Mouse (Mus musculus) thymus, postnatal 0 days (tissue): ENCODE results near the gene Slc27a1. TPM values are rescaled to one million over a fixed set of nuclear protein-coding genes. Genes with fewer than 3 reads are reported as not detected.
"Not testable (repeated sequence)": the region's sequence is repeated elsewhere in the genome, so short reads cannot be mapped to it uniquely, and the experiment has no call there.

ENCODE experiments used
- DNase-seq: peaks from one replicate; pipeline ENCODE4 v3.0.0-alpha.2; 2015; ENCODE audit warnings: low spot score
- polyA plus RNA-seq: library from polyadenylated mRNA; unstranded; fragments of >200 nt; fragmentation: Nextera tagmentation; extraction: Ambion mirVana; gene quantifications from 2 replicates; pipeline ENCODE4 v1.2.1, GENCODE M21; 2015

The Slc27a1 gene
- polyA plus RNA-seq: 32.4 and 33.8 TPM in 2 replicates

DNA sequence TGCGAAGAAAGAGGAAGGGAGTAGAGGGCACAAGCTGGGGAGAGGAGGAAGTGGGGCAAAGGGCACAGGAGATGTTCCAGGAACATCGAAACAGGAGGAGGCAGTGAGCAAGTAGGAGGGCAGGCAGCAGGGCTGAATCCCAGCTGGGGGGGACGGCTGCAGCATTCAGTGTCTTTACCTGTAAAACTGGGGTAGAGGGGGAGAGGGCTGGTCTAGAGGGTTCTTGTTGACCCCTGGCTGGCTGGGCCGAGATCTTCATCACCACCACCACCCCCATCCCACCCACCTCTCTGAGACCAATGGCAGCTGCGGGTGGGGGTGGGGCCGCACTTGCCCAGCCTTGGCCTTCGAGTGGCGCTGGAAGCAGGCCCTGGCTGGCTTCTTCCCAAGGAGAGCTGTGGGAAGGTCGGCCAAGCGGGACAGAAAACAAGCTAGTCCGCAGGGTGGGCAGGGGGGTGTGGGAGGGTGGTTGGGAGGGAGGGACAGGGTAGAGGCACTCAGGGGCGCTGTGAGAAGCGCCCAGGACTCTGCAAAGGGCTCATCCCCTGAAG lies at the start of gene Slc27a1:
Gene Slc27a1, plus strand, starts transcription at position 496 of the 551 bp plus-strand sequence.
- no peak for DNase-seq

DNA sequence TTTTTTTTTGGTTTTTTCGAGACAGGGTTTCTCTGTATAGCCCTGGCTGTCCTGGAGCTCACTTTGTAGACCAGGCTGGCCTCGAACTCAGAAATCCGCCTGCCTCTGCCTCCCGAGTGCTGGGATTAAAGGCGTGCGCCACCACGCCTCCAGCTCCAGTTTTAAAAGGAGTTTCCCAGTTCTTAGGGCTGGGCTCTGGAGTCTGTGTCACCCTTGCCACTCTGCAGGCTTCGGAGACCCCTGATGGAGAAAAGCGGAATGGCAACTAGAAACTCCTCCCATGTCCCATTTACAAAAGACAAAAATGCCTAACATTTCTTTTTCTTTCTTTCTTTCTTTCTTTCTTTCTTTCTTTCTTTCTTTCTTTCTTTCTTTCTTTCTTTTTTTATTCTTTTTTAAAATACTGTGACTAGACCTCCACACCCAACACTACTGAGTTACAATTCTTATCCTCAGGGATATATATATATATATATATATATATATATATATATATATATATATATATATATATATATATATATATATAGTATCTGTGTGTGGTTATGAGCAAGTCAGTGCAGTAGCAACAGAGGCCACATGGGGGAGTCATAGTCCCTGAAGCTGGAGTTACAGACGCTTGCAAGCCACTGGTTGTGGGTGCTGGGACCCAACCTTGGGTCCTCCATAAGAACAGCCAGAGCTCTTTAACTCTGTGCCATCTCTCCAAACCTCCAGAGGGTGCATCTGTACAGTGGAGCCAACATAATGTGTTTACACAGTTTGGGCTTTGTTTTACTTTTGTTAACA lies 49.5 kb upstream of the Slc27a1 start:
- peak; percentile 70 for DNase-seq

DNA sequence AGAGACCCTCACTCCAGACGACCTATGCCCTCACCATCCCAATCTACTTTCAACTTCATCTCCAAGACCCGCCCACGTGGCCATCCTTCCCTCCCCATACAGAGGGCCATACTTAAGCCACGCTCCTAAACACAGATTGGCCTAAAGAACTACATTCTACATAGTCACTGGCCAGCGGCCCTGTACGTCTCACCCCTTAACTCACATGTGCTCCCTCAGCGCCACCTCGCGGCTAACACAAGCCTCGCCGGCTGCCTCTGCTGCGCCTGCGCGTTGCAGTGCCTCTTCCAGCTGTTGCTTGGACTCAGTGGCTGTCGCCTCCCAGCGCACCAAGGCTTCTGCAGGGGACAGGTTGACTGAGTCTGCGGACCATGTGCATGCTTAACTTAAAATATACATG lies 47.0 kb upstream of the Slc27a1 start:
- peak; percentile 92 for DNase-seq

DNA sequence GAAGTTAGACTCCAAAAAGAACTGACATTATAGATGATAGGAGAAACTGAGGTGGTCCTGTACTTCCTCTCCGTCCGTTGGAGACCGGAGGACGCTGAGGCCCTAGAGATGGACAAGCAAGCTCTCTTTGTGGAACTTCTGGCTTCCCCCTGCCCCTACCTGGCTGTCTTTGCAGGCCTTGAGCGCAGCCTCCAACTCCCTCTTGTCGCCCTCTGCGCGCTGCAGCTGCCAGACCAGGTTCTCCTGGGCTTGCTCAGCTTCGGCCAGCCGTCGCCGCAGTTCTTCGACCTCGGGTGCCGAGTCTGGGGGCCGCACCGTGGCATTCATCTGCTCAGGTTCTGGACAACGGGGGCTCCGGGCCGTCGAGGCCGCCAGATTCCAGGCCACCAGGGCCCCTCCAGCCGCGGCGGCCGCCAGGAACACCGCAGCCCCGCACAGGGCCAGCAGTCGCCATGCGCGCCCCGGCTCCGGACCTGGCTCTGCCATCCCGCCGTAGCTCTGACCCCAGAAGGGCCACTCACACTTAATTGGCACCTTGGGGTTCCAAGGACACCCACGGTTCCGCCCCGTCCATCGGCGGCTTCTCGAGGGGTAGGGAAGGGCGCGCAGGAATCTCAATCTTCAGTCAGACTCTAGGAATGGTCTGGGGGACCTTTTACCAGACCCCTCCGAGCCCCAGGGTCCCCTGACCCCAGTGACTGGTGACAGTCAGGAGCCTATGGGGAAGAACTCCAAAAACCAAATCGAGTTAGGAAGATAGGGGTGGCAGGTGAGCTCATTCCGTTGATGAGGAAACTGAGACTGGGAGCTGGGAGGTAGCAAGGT lies 43.2 kb upstream of the Slc27a1 start, which contains the start of gene Ccdc194:
Gene Ccdc194, minus strand, starts transcription at position 486 of the 825 bp plus-strand sequence.
- no peak for DNase-seq

DNA sequence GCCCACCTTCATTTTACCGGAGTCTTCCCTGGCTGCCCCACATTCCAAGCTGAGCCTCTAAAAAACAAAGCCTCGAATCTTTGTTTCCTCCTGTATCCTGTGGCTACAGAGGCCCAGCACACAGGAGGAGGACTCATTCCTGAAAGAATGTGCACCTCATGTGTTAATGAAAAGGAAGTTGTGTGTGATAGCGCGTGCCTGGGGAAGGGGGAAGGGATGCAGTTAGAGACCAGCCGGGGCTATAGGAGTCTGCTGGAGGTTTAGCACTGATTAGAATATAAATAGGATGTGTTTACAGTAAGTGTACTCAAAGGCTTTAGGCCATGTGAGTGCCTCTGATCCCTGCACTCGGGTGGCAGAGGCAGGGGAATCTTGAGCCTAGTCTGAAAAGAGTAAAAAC lies 42.4 kb upstream of the Slc27a1 start:
- no peak for DNase-seq

DNA sequence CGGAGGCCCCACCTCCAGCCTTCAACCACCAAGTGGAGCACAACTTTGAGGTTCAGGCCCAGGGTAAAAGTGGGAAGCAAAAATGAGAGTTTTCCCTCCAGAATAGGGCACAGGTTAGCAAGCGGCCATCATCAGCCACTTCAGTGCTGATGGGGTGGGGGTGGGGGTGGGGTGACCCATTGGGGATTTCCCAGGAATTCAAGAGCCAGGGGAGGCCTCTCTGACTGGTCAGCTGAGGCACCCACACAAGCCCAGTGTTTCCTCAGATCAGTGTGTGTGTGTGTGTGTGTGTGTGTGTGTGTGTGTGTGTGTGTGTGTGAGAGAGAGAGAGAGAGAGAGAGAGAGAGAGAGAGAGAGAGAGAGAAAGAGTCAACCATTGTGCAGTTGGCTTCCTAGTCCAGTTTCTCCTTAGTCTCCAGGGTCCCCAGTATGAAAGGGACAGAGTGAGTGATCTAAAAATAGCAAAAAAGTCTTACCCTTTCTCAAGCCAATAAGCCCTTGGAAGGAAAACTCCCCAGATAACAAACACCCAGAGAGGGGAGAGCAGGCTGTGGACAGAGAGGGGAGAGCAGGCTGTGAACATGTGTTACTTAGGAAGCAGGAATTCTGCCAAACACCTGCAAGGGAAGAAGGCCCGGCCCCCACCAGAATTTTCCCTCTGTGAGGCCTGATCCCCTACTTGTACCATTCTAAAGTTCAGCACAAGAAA lies 41.4 kb upstream of the Slc27a1 start:
- DNase-seq: no peak

DNA sequence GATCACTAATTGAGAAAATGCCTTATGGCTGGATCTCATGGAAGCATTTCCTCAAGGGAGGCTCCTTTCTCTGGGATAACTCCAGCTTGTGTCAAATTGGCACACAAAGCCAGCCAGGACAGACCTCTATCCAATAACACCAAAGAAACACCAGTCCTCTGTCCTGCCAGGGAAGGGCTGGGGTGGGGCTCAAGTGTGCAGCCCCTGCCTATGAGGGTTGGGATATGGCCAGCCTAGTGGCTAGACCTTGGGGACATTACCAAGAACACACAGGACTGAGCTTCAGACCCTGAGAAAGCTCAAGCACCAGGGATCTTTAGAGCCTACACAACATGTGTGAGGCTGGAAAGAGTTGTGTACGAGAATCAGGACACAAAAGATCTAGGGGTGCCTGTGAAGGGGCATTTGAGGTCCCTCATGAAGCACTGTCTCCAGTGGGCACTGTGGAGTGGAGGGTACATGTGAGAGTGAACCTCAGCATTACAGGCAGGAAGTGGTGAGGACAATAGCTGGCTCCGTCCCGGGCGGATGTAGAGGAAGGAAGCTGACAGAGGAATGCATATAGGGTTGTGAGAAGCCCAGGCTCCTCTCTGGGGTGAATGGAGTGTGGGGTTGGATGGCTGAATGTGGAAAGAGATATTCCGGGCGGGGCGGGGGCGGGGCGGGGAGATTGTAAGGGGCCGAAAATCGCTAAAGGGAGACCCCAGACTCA lies 40.2 kb upstream of the Slc27a1 start:
- DNase-seq: peak; percentile 77

DNA sequence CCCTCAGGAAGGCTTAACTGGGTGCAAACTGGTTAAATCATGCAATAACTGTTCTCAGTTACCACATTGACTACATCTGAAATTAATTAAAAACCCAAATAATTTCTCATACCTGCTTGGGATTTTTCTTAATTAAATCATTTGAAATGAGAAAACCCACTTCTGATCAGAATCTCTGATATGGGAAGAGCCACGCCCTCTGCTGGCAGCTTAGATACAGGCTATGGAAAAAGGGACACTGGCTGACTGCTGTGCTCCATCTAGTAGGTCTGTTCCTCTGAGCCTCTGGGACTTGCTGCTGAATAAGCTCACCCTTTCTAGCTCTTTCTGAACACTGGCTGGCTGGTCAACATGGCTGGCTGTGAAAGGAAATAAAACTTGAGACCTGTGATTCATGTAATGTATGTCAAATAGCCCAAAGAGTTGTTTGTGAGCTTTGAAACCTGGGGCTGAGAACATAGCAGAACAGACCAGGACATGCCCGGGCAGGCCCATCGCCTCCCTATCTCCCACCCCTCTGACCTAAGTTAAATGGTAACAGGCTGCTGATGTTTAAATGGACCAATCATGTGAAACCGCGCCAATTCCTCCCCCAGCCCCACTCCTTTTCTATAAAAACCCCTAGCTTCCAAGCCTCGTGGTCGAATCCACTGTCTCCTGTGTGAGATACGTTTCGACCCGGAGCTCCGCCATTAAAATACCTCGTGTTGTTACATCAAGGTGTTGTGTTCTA lies 37.8 kb upstream of the Slc27a1 start:
- DNase-seq: not testable (repeated sequence)

DNA sequence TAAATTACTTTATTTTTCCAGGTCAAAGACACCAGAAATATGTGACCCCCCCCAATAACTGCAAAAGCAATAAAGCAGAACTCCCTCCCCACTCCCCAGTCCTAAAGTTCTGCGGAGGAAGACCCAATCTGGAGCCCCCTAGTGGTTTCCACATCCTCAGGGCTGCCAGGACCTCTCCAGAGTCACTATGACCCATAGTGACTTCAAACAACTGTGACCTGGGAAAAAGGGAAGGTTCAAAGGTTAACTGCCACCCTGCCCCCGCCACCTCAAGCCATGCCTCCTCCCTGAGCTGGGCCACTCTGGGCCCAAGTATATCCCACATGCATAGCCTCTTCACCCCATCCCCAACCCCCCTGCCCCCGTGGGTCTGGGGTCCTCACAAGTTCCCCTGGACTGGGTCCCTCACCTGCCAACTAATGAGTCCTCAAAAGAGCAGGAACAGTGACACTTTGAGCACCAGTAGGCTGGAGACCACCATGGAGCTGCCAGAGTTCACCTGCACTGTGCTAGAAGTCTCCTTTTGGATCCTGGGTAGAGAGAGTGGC lies 34.3 kb upstream of the Slc27a1 start:
- no peak for DNase-seq

DNA sequence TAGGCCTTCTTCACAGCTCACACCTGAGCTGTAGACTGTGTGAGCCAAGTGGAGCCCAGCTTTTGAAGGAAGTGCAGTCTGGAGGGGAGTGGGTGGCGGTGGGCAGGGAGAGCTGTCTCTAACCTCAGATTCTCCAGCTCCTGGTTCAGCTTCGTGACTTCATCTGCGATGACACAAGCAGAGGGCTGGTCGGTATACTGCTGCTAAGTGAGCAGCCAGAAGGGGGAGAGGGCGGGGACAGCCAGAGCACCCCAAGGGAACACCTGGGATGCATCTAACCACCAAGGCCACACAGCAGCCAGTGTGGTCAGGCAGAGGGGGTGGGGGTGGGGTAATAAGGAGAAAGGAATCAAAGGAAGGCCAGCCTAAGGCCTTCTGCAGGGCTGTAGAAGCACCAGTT lies 33.0 kb upstream of the Slc27a1 start:
- DNase-seq: peak; percentile 65

DNA sequence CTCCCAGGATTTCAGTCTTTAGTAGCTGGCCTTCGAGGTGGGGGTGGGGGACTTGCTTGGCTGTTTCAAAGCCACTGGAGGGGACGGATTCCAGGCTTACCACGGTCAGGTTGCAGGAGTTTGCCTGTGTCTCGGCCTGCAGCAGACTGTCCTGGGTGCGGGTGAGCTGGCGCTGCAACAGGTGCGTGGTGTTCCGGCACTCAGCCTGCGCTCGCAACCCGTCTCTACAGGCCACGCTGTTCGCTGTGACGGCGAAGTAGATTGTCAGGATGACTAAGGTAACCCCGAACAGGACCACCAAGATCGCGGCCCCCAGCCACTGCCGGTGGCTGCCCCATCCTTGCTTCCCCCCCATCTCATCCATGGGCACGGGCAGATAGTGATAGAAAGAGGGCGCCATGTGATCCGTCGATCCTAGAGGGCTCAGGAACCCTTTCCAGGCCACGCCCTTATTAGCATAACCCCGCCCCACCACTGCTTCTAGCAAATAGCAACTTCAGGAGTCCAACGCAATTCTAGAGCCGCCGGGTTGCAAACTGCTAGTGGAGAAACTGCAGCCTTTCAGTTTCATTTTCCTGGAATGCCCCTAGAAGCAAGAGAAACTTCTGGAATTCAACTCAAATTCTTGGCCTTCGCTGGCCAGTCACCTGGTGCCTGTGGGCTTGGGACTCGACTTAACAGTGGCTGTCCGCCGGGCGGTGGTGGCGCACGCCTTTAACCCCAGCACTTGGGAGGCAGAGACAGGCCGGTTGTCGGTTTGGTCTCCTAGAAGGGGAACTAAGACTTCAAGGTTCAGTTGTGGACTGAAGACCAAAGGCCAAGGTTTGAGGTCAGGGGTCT lies 31.4 kb upstream of the Slc27a1 start, which contains the start of gene Bst2:
Gene Bst2, minus strand, starts transcription at position 429 of the 840 bp plus-strand sequence.
- peak; percentile 91 for DNase-seq

DNA sequence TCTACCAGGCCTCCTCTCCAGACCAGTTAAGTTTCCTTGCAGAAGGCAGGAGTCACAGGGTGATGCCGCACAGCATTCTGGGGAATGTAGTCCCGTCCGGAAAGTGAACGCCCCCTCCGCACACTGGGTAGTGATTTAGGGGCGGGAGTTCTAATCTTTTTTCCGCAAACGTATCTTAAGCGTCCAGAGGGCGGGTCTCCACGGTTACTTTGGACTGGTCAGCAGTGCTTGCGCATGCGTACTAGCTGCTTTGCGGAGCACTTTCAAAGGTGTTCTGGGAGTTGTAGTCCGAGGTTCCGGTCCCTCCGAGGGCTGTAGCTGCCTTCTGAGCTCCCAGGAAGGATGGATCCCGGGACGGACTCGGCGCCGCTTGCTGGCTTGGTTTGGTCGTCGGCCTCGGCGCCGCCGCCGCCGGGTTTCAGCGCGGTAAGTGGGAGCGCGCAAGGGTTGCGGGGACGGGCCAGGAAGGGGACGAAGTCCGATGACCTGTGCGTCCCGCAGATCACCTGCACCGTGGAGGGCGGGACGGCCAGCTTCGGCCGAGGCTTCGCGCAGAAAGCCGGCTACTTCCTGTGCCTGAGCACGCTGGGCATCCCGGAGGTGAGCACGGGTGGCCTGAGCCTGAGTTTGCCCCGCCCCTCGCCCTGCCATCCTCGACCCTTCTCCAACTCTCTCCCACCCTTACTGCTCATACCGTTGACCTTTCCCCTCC lies 25.9 kb upstream of the Slc27a1 start, which contains the start of gene Mvb12a:
Gene Mvb12a, plus strand, starts transcription at position 291 of the 712 bp plus-strand sequence.
- peak; percentile 92 for DNase-seq

DNA sequence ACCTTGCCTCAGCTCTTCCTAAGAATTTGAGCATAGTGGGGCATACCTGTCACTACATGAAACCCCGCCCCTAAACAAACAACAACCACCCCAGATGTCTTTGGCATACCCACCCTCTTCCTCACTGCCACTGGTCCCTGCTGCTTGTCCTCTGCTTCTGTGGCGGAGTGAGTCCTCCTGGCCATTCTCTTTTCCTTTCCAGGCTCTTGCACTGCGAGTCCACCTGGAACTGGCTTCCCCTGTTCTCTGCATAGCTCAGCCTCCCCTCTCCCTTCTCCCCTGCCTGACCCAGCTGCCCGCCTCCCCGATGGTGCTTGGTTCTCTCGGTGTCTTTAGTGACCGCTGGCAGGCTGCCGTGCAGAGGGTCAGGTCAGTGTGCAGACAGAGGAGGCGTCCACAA lies 24.9 kb upstream of the Slc27a1 start:
- no peak for DNase-seq

DNA sequence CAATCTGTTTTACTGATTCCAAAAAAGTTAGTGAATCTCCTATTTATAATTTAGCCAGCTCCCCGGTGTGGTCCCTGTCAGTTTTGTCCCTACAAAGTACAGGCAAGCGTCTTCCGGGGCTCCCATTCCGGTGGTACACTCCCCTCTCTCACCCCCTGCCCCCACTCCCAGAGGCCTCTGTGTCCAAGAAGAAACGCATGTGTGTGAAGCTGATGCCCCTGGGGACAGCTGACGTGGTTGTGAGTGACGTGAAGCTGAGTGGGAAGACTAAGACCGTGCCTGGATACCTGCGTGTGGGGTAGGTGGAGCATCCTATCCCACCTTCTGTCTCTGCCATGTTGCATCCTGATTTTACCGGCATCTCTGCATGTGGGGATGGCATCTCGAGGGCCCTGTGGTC lies 23.6 kb upstream of the Slc27a1 start:
- DNase-seq: no peak

DNA sequence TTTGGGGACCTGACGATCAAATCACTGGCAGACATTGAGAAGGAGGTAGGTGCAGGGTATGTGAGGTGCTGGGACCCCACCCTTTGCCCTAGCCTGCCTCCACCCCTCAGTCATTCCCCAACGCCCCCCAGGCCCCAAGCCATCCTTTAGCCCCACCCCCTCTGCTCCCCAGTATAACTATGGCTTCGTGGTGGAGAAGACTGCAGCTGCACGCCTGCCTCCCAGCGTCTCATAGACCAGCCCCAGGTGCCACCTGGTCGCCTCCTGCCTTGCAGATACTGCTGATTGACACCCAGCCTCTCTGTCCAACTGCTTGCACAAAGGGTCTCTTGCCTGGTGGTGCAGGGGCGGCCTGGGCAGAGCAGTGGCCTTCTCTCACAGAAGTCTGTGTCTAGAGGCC lies 21.1 kb upstream of the Slc27a1 start:
- peak; percentile 75 for DNase-seq

DNA sequence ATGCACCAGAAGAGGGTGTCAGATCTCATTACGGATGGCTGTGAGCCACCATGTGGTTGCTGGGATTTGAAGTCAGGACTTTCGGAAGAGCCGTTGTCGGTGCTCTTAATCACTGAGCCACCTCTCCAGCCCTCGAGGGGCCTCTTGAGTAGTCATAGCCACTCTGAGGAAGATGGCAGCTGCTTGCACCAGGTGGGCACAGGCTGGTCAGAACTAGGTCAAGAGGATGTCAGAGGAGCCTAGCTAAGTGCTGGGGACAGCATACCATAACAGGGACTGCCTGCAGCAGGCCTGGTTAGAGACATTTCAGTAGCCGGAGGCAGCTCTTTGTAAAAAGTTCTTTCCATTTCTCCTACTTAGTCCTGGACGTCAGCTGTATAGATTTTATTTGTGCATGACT lies 17.9 kb upstream of the Slc27a1 start:
- DNase-seq: peak; percentile 63

DNA sequence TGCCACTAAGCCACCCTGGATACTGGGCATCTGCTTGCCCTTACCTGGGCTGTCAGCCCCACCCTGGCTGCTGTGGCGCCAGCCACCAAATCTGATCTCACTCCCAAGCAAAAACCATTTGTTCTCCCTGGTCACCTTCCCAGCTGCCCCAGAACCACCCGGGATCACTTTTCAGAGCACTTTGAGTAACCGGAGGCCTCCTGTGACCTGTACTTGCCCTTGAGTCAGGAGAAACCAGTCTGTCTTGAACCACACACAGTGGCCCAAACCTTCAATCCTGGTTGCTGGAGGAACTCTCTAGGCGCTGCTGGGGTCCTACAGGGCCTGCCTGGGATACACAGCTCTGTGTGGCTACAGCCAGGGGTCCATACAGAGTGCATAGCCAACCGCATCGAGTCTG lies 15.9 kb upstream of the Slc27a1 start:
- no peak for DNase-seq

DNA sequence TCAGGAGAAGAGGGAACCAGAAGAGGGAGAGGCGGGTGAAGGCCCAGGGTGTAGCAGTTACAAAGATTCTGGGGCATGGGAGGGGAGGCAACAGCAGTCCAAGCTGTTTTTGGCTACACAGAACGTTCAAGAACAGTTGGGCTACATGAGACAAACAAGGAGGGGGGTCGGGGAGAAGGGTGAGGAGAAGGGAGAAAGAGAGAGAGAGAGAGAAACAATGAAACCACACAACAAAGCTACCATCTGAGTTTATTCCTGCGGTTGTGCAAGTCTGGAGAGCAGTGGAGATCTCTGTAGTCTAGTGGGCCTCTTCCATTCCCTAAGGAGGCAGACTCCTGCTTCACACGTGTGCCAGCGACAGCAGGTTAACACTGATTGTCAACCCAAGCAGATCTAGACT lies 14.7 kb upstream of the Slc27a1 start:
- DNase-seq: peak; percentile 1
